Mouse (Mus musculus) left cerebral cortex, adult 6 months (tissue): Measurements from ENCODE around the gene Olfr606. TPM values are rescaled to one million over a fixed set of nuclear protein-coding genes. Genes with fewer than 3 reads are reported as not detected.

ENCODE experiments used
- long read RNA-seq, 2 experiments: library from polyadenylated mRNA; unstranded; transcript quantifications; one replicate each; pipeline ENCODE4 v2.0.0; 2019 to 2020
- polyA plus RNA-seq: library from polyadenylated mRNA; unstranded; fragments of <200 nt; fragmentation: Nextera tagmentation; gene quantifications from 2 replicates; pipeline ENCODE4 v1.2.3, GENCODE M21; 2021

Olfr606 gene
- polyA plus RNA-seq = not detected in 2 replicates
- long read RNA-seq, experiment 1 = 0 reads
- long read RNA-seq, experiment 2 = 0 reads

GRCm38 (mm10) chr7:103448746-103449145 lies at the start of gene Olfr606:
Gene Olfr606, plus strand, starts transcription at chr7:103449046.

GRCm38 (mm10) chr7:103414772-103415171 lies 34.1 kb upstream of the Olfr606 start, which contains the start of gene Usp17lc:
Gene Usp17lc, plus strand, starts transcription at chr7:103415072.

GRCm38 (mm10) chr7:103445339-103445738 lies 3.5 kb upstream of the Olfr606 start, which contains the start of gene Olfr605:
Gene Olfr605, minus strand, starts transcription at chr7:103445439.

GRCm38 (mm10) chr7:103469577-103469976 lies 20.7 kb downstream of the Olfr606 start, which contains the start of gene Olfr608:
Gene Olfr608, plus strand, starts transcription at chr7:103469877.

GRCm38 (mm10) chr7:103497962-103498361 lies 49.1 kb downstream of the Olfr606 start, which contains the start of gene Olfr609:
Gene Olfr609, minus strand, starts transcription at chr7:103498062.

Other genes starting within 250 kb of the Olfr606 start
- not detected in 2 replicates for gene Olfr593, start 237.2 kb upstream of the Olfr606 start, polyA plus RNA-seq
- not detected in 2 replicates for gene Olfr594, start 232.1 kb upstream of the Olfr606 start, polyA plus RNA-seq
- not detected in 2 replicates for gene Usp17ld, start 196.5 kb upstream of the Olfr606 start, polyA plus RNA-seq
- gene Olfr596, start 143.4 kb upstream of the Olfr606 start, polyA plus RNA-seq = not detected in 2 replicates
- gene Olfr597, start 132.7 kb upstream of the Olfr606 start, polyA plus RNA-seq = not detected in 2 replicates
- not detected in 2 replicates for gene Olfr598, start 125.5 kb upstream of the Olfr606 start, polyA plus RNA-seq
- not detected in 2 replicates for gene Olfr599, start 113.1 kb upstream of the Olfr606 start, polyA plus RNA-seq
- gene Olfr600, start 99.4 kb upstream of the Olfr606 start, polyA plus RNA-seq = not detected in 2 replicates
- gene Olfr601, start 86.4 kb upstream of the Olfr606 start, polyA plus RNA-seq = not detected in 2 replicates
- not detected in 2 replicates for gene Olfr603, start 62.9 kb upstream of the Olfr606 start, polyA plus RNA-seq
- gene Usp17lc, start 34.0 kb upstream of the Olfr606 start, polyA plus RNA-seq = not detected in 2 replicates
- gene Olfr605, start 3.6 kb upstream of the Olfr606 start, polyA plus RNA-seq = not detected in 2 replicates
- gene Olfr607, start 15.1 kb downstream of the Olfr606 start, polyA plus RNA-seq = not detected in 2 replicates
- not detected in 2 replicates for gene Olfr608, start 20.8 kb downstream of the Olfr606 start, polyA plus RNA-seq
- not detected in 2 replicates for gene Olfr609, start 49.0 kb downstream of the Olfr606 start, polyA plus RNA-seq
- not detected in 2 replicates for gene Olfr610, start 63.1 kb downstream of the Olfr606 start, polyA plus RNA-seq
- not detected in 2 replicates for gene Olfr611, start 71.8 kb downstream of the Olfr606 start, polyA plus RNA-seq
- gene Olfr612, start 93.7 kb downstream of the Olfr606 start, polyA plus RNA-seq = not detected in 2 replicates
- not detected in 2 replicates for gene Olfr613, start 99.0 kb downstream of the Olfr606 start, polyA plus RNA-seq
- gene Olfr615, start 107.0 kb downstream of the Olfr606 start, polyA plus RNA-seq = not detected in 2 replicates
- gene Olfr616, start 120.1 kb downstream of the Olfr606 start, polyA plus RNA-seq = not detected in 2 replicates
- not detected in 2 replicates for gene Olfr617, start 124.0 kb downstream of the Olfr606 start, polyA plus RNA-seq
- gene Olfr618, start 141.1 kb downstream of the Olfr606 start, polyA plus RNA-seq = not detected in 2 replicates
- gene Olfr619, start 151.5 kb downstream of the Olfr606 start, polyA plus RNA-seq = not detected in 2 replicates
- not detected in 2 replicates for gene Olfr620, start 163.5 kb downstream of the Olfr606 start, polyA plus RNA-seq
- not detected in 2 replicates for gene Olfr622, start 193.7 kb downstream of the Olfr606 start, polyA plus RNA-seq
- gene Olfr623, start 214.7 kb downstream of the Olfr606 start, polyA plus RNA-seq = not detected in 2 replicates
- gene Olfr624, start 222.1 kb downstream of the Olfr606 start, polyA plus RNA-seq = 0.01 TPM in 1 of 2 replicates, not detected in the other
- gene Olfr625-ps1, start 233.7 kb downstream of the Olfr606 start, polyA plus RNA-seq = not detected in 2 replicates